Mouse (Mus musculus): ENCODE data around the gene 4933428G20Rik. TPM values are rescaled to one million over a fixed set of nuclear protein-coding genes. Genes with fewer than 3 reads are reported as not detected.

The 4933428G20Rik gene
- polyA plus RNA-seq, 1 experiment from 2014 or later, result 1.4 TPM

GRCm38 (mm10) chr11:97531381-97532260 is 31.5 kb upstream of the 4933428G20Rik start:
- H3K9me3 ChIP-seq (replicated peaks), result no peaks in the 10 kb centered on the region
- no peaks in the 10 kb centered on the region for H3K36me3 ChIP-seq
- peaks cover 90% of the 10 kb centered on the region for H3K27me3 ChIP-seq (replicated peaks)
- 7% methylated on average over 46 of the region's 46 CpGs for WGBS (ENCODE audit: insufficient replicate concordance)
- peak; percentile 66 for ATAC-seq
- H3K27ac ChIP-seq, result no peak overlapping the region
- H3K4me2 ChIP-seq, result peak overlapping the region; percentile 88
- peak overlapping the region; percentile 60 for H3K4me3 ChIP-seq
- H3K9ac ChIP-seq, result 0 out of 2 replicates have a peak overlapping the region, but pooled peaks have one; percentile 47
- peaks cover 34% of the 10 kb centered on the region for H3K4me1 ChIP-seq

GRCm38 (mm10) chr11:97530961-97531360 is 30.8 kb upstream of the 4933428G20Rik start:
- no peak for ATAC-seq
- H3K27me3 ChIP-seq (replicated peaks), result peaks cover 90% of the 10 kb centered on the region
- no peak overlapping the region for H3K4me2 ChIP-seq
- peaks cover 31% of the 10 kb centered on the region for H3K4me1 ChIP-seq
- no peak overlapping the region for H3K27ac ChIP-seq
- no peaks in the 10 kb centered on the region for H3K36me3 ChIP-seq
- no peak overlapping the region for H3K4me3 ChIP-seq
- H3K9ac ChIP-seq, result no peak overlapping the region
- no peaks in the 10 kb centered on the region for H3K9me3 ChIP-seq (replicated peaks)
- 36% methylated on average over 5 of the region's 5 CpGs for WGBS (ENCODE audit: insufficient replicate concordance)

- 54% methylated on average over 5 of the region's 6 CpGs for WGBS (ENCODE audit: insufficient replicate concordance)
- Histone ChIP-seq H3K27me3 (replicated peaks) (peaks cover 90% of the 10 kb centered on the region), H3K9me3 (replicated peaks) (no peaks in the 10 kb centered on the region), H3K4me3 (no peak overlapping the region), H3K36me3 (no peaks in the 10 kb centered on the region), H3K4me1 (peaks cover 30% of the 10 kb centered on the region), H3K27ac (no peak overlapping the region), H3K4me2 (no peak overlapping the region), H3K9ac (no peak overlapping the region)
- ATAC-seq, result no peak
Observed at GRCm38 (mm10) chr11:97530069-97530468, 29.9 kb upstream of the 4933428G20Rik start.

GRCm38 (mm10) chr11:97528282-97528808 is 28.2 kb upstream of the 4933428G20Rik start:
- Histone ChIP-seq H3K9ac (no peak overlapping the region), H3K4me2 (no peak overlapping the region), H3K9me3 (replicated peaks) (no peaks in the 10 kb centered on the region), H3K4me3 (no peak overlapping the region), H3K4me1 (peaks cover 28% of the 10 kb centered on the region), H3K27ac (no peak overlapping the region), H3K27me3 (replicated peaks) (peaks cover 90% of the 10 kb centered on the region), H3K36me3 (no peaks in the 10 kb centered on the region)
- ATAC-seq, result no peak
- 65% methylated on average over 18 of the region's 18 CpGs for WGBS (ENCODE audit: insufficient replicate concordance)

- H3K36me3 ChIP-seq, result no peaks in the 10 kb centered on the region
- H3K27me3 ChIP-seq (replicated peaks), result peaks cover 89% of the 10 kb centered on the region
- H3K9me3 ChIP-seq (replicated peaks), result no peaks in the 10 kb centered on the region
- no peak overlapping the region for H3K4me3 ChIP-seq
- H3K9ac ChIP-seq, result no peak overlapping the region
- H3K27ac ChIP-seq, result no peak overlapping the region
- H3K4me1 ChIP-seq, result 0 out of 2 replicates have a peak, but pooled peaks cover 8% of the 10 kb centered on the region
- no peak for ATAC-seq
- WGBS (ENCODE audit: insufficient replicate concordance), result 70% methylated on average over 6 of the region's 6 CpGs
- H3K4me2 ChIP-seq, result no peak overlapping the region
Observed at GRCm38 (mm10) chr11:97525313-97525712, 25.2 kb upstream of the 4933428G20Rik start.

- H3K4me1 ChIP-seq, result 0 out of 2 replicates have a peak, but pooled peaks cover 8% of the 10 kb centered on the region
- H3K27me3 ChIP-seq (replicated peaks), result peaks cover 87% of the 10 kb centered on the region
- 61% methylated on average over 9 of the region's 9 CpGs for WGBS (ENCODE audit: insufficient replicate concordance)
- H3K9me3 ChIP-seq (replicated peaks), result no peaks in the 10 kb centered on the region
- ATAC-seq, result no peak
- H3K9ac ChIP-seq, result no peak overlapping the region
- no peaks in the 10 kb centered on the region for H3K36me3 ChIP-seq
- H3K4me2 ChIP-seq, result no peak overlapping the region
- no peak overlapping the region for H3K4me3 ChIP-seq
- no peak overlapping the region for H3K27ac ChIP-seq
Observed at GRCm38 (mm10) chr11:97524306-97524705, 24.2 kb upstream of the 4933428G20Rik start.

GRCm38 (mm10) chr11:97523827-97524261 is 23.7 kb upstream of the 4933428G20Rik start:
- Histone ChIP-seq H3K4me3 (no peak overlapping the region), H3K27me3 (replicated peaks) (peaks cover 86% of the 10 kb centered on the region), H3K9me3 (replicated peaks) (no peaks in the 10 kb centered on the region), H3K4me1 (0 out of 2 replicates have a peak, but pooled peaks cover 8% of the 10 kb centered on the region), H3K36me3 (no peaks in the 10 kb centered on the region), H3K27ac (no peak overlapping the region), H3K4me2 (no peak overlapping the region), H3K9ac (no peak overlapping the region)
- WGBS (ENCODE audit: insufficient replicate concordance), result 11% methylated on average over 1 of the region's 1 CpGs
- no peak for ATAC-seq

- no peak for ATAC-seq
- H3K27me3 ChIP-seq (replicated peaks), result peaks cover 85% of the 10 kb centered on the region
- H3K4me1 ChIP-seq, result 0 out of 2 replicates have a peak, but pooled peaks cover 8% of the 10 kb centered on the region
- no peaks in the 10 kb centered on the region for H3K9me3 ChIP-seq (replicated peaks)
- H3K27ac ChIP-seq, result no peak overlapping the region
- H3K4me2 ChIP-seq, result no peak overlapping the region
- H3K36me3 ChIP-seq, result no peaks in the 10 kb centered on the region
- no peak overlapping the region for H3K4me3 ChIP-seq
- 75% methylated on average over 14 of the region's 14 CpGs for WGBS (ENCODE audit: insufficient replicate concordance)
- no peak overlapping the region for H3K9ac ChIP-seq
Observed at GRCm38 (mm10) chr11:97523107-97523506, 23.0 kb upstream of the 4933428G20Rik start.

GRCm38 (mm10) chr11:97521741-97522474 is 21.8 kb upstream of the 4933428G20Rik start:
- H3K36me3 ChIP-seq, result no peaks in the 10 kb centered on the region
- H3K4me2 ChIP-seq, result no peak overlapping the region
- H3K4me3 ChIP-seq, result no peak overlapping the region
- H3K27ac ChIP-seq, result no peak overlapping the region
- H3K27me3 ChIP-seq (replicated peaks), result peaks cover 90% of the 10 kb centered on the region
- H3K4me1 ChIP-seq, result 0 out of 2 replicates have a peak, but pooled peaks cover 8% of the 10 kb centered on the region
- no peak for ATAC-seq
- no peaks in the 10 kb centered on the region for H3K9me3 ChIP-seq (replicated peaks)
- no peak overlapping the region for H3K9ac ChIP-seq
- 65% methylated on average over 29 of the region's 29 CpGs for WGBS (ENCODE audit: insufficient replicate concordance)

GRCm38 (mm10) chr11:97520541-97520940 is 20.4 kb upstream of the 4933428G20Rik start:
- no peak overlapping the region for H3K9ac ChIP-seq
- H3K4me2 ChIP-seq, result no peak overlapping the region
- H3K36me3 ChIP-seq, result no peaks in the 10 kb centered on the region
- no peak overlapping the region for H3K4me3 ChIP-seq
- WGBS (ENCODE audit: insufficient replicate concordance), result 70% methylated on average over 7 of the region's 7 CpGs
- no peaks in the 10 kb centered on the region for H3K9me3 ChIP-seq (replicated peaks)
- peaks cover 84% of the 10 kb centered on the region for H3K27me3 ChIP-seq (replicated peaks)
- 0 out of 2 replicates have a peak, but pooled peaks cover 8% of the 10 kb centered on the region for H3K4me1 ChIP-seq
- H3K27ac ChIP-seq, result no peak overlapping the region
- no peak for ATAC-seq

GRCm38 (mm10) chr11:97513066-97513465 is 12.9 kb upstream of the 4933428G20Rik start:
- no peak overlapping the region; the same call in 1 of the 2 replicates for H3K4me2 ChIP-seq
- no peak overlapping the region for H3K4me3 ChIP-seq
- H3K27me3 ChIP-seq (replicated peaks), result peaks cover 38% of the 10 kb centered on the region; the same call in 1 of the 2 replicates
- H3K9me3 ChIP-seq (replicated peaks), result no peaks in the 10 kb centered on the region
- 0 out of 2 replicates have a peak overlapping the region, but pooled peaks have one; percentile 17 for H3K27ac ChIP-seq
- no peak for ATAC-seq
- WGBS (ENCODE audit: insufficient replicate concordance), result 87% methylated on average over 3 of the region's 3 CpGs
- H3K9ac ChIP-seq, result no peak overlapping the region
- H3K36me3 ChIP-seq, result no peaks in the 10 kb centered on the region
- H3K4me1 ChIP-seq, result peaks cover 18% of the 10 kb centered on the region

All from liver, embryonic 12.5 days (tissue).